ENCODE assay signal across 8 mouse cellular contexts in the genomic region with DNA sequence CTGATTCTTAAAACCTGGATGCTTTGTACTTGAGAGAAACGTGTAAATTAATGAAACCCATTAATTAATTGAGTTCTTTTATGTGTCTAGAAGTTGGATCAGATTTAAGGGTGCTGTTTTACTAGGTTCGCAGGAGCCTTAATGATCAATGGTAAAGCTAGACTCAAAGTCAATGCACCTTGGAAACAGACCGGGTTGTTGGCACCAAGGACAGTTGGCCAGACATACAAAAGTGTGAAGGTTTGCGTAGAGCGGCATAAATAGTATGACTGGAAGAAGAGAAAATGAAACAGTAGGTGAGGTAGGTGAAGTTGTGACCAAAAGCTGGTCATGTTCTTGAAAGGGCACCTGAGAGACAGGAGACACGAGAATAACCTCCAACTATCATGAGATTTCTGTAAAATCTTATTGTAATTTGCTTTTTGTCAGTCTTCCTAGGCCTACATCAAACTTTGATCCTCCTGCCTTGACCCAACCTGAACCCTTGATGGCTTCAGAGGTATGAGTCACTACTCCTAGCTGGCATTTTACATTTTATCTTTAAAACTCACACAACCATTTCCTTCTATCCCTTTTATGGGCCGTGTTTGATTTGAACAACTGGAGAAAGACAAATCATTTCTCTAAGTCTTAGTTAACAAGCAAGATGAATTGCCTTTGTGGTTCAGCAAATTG. TPM values are rescaled to one million over a fixed set of nuclear protein-coding genes. Genes with fewer than 3 reads are reported as not detected.
A peak's percentile ranks its signal among the peaks of the same experiment; 100 is the strongest.
DNase-seq lines count a peak whose midpoint lies in the region; ATAC-seq lines count a peak whose summit lies in the region.

No protein-coding gene starts in this region.

- peak overlapping the region; percentile 93; the same call in 1 of the 2 replicates for H3K9ac ChIP-seq in heart, embryonic 11.5 days (ENCODE audit: low read depth, low read length)
- no peak overlapping the region for H3K9ac ChIP-seq in hindbrain, embryonic 11.5 days (ENCODE audit: low read depth, low read length)

- no peak for DNase-seq in heart, adult 8-10 months (ENCODE audit: low spot score)
- peak; percentile 3 for DNase-seq in brain, adult 2 months (ENCODE audit: low read depth, low spot score)
- DNase-seq in hindbrain, embryonic 11.5 days (ENCODE audit: low spot score), result no peak
- no peak for DNase-seq in midbrain, embryonic 10.5 days (ENCODE audit: low spot score)
- no peak for DNase-seq in spleen, postnatal 14 days (ENCODE audit: low spot score in 2 of 2)

- no peak overlapping the region for H3K27ac ChIP-seq in heart, embryonic 11.5 days (ENCODE audit: low read depth, low read length)
- no peak overlapping the region for H3K27ac ChIP-seq in hindbrain, embryonic 11.5 days (ENCODE audit: low read depth, low read length)
- peak overlapping the region; percentile 99 for H3K27ac ChIP-seq in midbrain, embryonic 10.5 days (replicated peaks)

- peak overlapping the region; percentile 93 for H3K4me3 ChIP-seq in heart, embryonic 11.5 days (ENCODE audit: low read depth, low read length)
- H3K4me3 ChIP-seq in hindbrain, embryonic 11.5 days (ENCODE audit: low read depth, low read length), result no peak overlapping the region; the same call in 1 of the 2 replicates
- H3K4me3 ChIP-seq in midbrain, embryonic 10.5 days, result peak overlapping the region; percentile 93

- H3K9me3 ChIP-seq in heart, embryonic 11.5 days (replicated peaks; ENCODE audit: control insufficient read depth, low read length), result no peaks in the 10 kb centered on the region
- H3K9me3 ChIP-seq in hindbrain, embryonic 11.5 days (ENCODE audit: control insufficient read depth, low read length), result no peaks in the 10 kb centered on the region
- no peaks in the 10 kb centered on the region for H3K9me3 ChIP-seq in midbrain, embryonic 10.5 days (replicated peaks)

- 76% methylated on average over 7 of the region's 7 CpGs for WGBS in heart, embryonic 11.5 days (ENCODE audit: insufficient replicate concordance)
- WGBS in hindbrain, embryonic 11.5 days, result 82% methylated on average over 7 of the region's 7 CpGs
- 85% methylated on average over 7 of the region's 7 CpGs for WGBS in midbrain, embryonic 10.5 days

- no peak for ATAC-seq in heart, embryonic 11.5 days (replicated peaks; ENCODE audit: insufficient number of reproducible peaks, low FRiP score, low TSS enrichment)
- ATAC-seq in hindbrain, embryonic 11.5 days (ENCODE audit: low FRiP score), result no peak
- no peak for ATAC-seq in megakaryocyte progenitor cell, adult 5-6 weeks (replicated peaks; ENCODE audit: poor library complexity)
- ATAC-seq in erythroid progenitor cell, adult 5-6 weeks (replicated peaks; ENCODE audit: low FRiP score, poor library complexity, severe bottlenecking), result no peak

- H3K4me2 ChIP-seq in heart, embryonic 11.5 days, result peak overlapping the region; percentile 88
- H3K4me2 ChIP-seq in hindbrain, embryonic 11.5 days (replicated peaks; ENCODE audit: low read depth, low read length), result peak overlapping the region; percentile 56; the same call in 1 of the 2 replicates

- H3K36me3 ChIP-seq in heart, embryonic 11.5 days (ENCODE audit: control insufficient read depth, insufficient read depth, low read length), result no peaks in the 10 kb centered on the region
- H3K36me3 ChIP-seq in hindbrain, embryonic 11.5 days (ENCODE audit: control insufficient read depth, insufficient read depth, low read length), result no peaks in the 10 kb centered on the region
- peaks cover 3% of the 10 kb centered on the region; the same call in 1 of the 2 replicates for H3K36me3 ChIP-seq in midbrain, embryonic 10.5 days

- no peaks in the 10 kb centered on the region for H3K27me3 ChIP-seq in heart, embryonic 11.5 days (ENCODE audit: control insufficient read depth, insufficient read depth, low read length)
- H3K27me3 ChIP-seq in hindbrain, embryonic 11.5 days (ENCODE audit: control insufficient read depth, insufficient read depth, low read length), result no peaks in the 10 kb centered on the region
- H3K27me3 ChIP-seq in midbrain, embryonic 10.5 days (ENCODE audit: low read depth, poor library complexity, severe bottlenecking), result no peaks in the 10 kb centered on the region

- peaks cover 6% of the 10 kb centered on the region for H3K4me1 ChIP-seq in heart, embryonic 11.5 days (ENCODE audit: control insufficient read depth, insufficient read depth, low read length)
- 0 out of 2 replicates have a peak, but pooled peaks cover 2% of the 10 kb centered on the region for H3K4me1 ChIP-seq in hindbrain, embryonic 11.5 days (replicated peaks; ENCODE audit: control insufficient read depth, insufficient read depth, low read length)
- peaks cover 27% of the 10 kb centered on the region for H3K4me1 ChIP-seq in midbrain, embryonic 10.5 days

RNA-seq across cellular contexts. Expression of gene Smchd1, which starts 1.3 kb away (rescaled TPM):
- 52.3 and 65.9 TPM in 2 replicates for polyA plus RNA-seq in heart, embryonic 11.5 days (2014; fragmentation: Nextera tagmentation; extraction: Ambion mirVana)
- 10 to 100 TPM; 15.6 to 17.2 (median 16.4) TPM for total RNA-seq in heart, adult 8-10 months (2022)
- polyA plus RNA-seq in hindbrain, embryonic 11.5 days (2014; fragmentation: Nextera tagmentation; extraction: Ambion mirVana), result 70.9 and 91.1 TPM in 2 replicates
- 71.1 and 72.8 TPM in 2 replicates for polyA plus RNA-seq in midbrain, embryonic 10.5 days (2016; fragmentation: Nextera tagmentation; extraction: Ambion mirVana)
- 162 and 180 TPM in 2 replicates for total RNA-seq in megakaryocyte progenitor cell, adult 5-6 weeks (2015)
- 196 and 241 TPM in 2 replicates for total RNA-seq in megakaryocyte progenitor cell, adult 5-6 weeks (2017)
- total RNA-seq in erythroid progenitor cell, adult 5-6 weeks (2015; ENCODE audit: low replicate concordance), result 152 and 306 TPM in 2 replicates
- 174 and 214 TPM in 2 replicates for total RNA-seq in erythroid progenitor cell, adult 5-6 weeks (2017; ENCODE audit: low replicate concordance)

RNA-seq across cellular contexts. Expression of gene Gm4707, which starts 16.8 kb away (rescaled TPM):
- 2.9 and 4.2 TPM in 2 replicates for polyA plus RNA-seq in heart, embryonic 11.5 days (2014; fragmentation: Nextera tagmentation; extraction: Ambion mirVana)
- total RNA-seq in heart, adult 8-10 months (2022), result 1 to 10 TPM in 1 of 4 experiments, under 1 TPM in 3; 0.75 to 1.2 (median 0.94) TPM
- 2.0 and 3.5 TPM in 2 replicates for polyA plus RNA-seq in hindbrain, embryonic 11.5 days (2014; fragmentation: Nextera tagmentation; extraction: Ambion mirVana)
- 4.8 and 4.9 TPM in 2 replicates for polyA plus RNA-seq in midbrain, embryonic 10.5 days (2016; fragmentation: Nextera tagmentation; extraction: Ambion mirVana)
- 2.4 and 4.3 TPM in 2 replicates for total RNA-seq in megakaryocyte progenitor cell, adult 5-6 weeks (2015)
- 3.0 and 4.0 TPM in 2 replicates for total RNA-seq in megakaryocyte progenitor cell, adult 5-6 weeks (2017)
- 5.4 and 6.5 TPM in 2 replicates for total RNA-seq in erythroid progenitor cell, adult 5-6 weeks (2015; ENCODE audit: low replicate concordance)
- 11.9 and 15.3 TPM in 2 replicates for total RNA-seq in erythroid progenitor cell, adult 5-6 weeks (2017; ENCODE audit: low replicate concordance)

RNA-seq across cellular contexts. Expression of gene Ndc80, which starts 50.2 kb away (rescaled TPM):
- polyA plus RNA-seq in heart, embryonic 11.5 days (2014; fragmentation: Nextera tagmentation; extraction: Ambion mirVana), result 41.2 and 42.8 TPM in 2 replicates
- under 1 TPM in 3 of 4 experiments, not detected in 1; 0.31 to 0.78 (median 0.33) TPM for total RNA-seq in heart, adult 8-10 months (2022)
- polyA plus RNA-seq in hindbrain, embryonic 11.5 days (2014; fragmentation: Nextera tagmentation; extraction: Ambion mirVana), result 50.8 and 54.8 TPM in 2 replicates
- polyA plus RNA-seq in midbrain, embryonic 10.5 days (2016; fragmentation: Nextera tagmentation; extraction: Ambion mirVana), result 65.6 and 66.2 TPM in 2 replicates
- 51.2 and 57.3 TPM in 2 replicates for total RNA-seq in megakaryocyte progenitor cell, adult 5-6 weeks (2015)
- total RNA-seq in megakaryocyte progenitor cell, adult 5-6 weeks (2017), result 75.0 and 91.7 TPM in 2 replicates
- total RNA-seq in erythroid progenitor cell, adult 5-6 weeks (2015; ENCODE audit: low replicate concordance), result 208 and 220 TPM in 2 replicates
- total RNA-seq in erythroid progenitor cell, adult 5-6 weeks (2017; ENCODE audit: low replicate concordance), result 322 and 338 TPM in 2 replicates

Comparison
In these comparisons a context has a peak if more than half of its experiments do, and no peak if none do; other contexts are left out.
1. RNA of gene Smchd1, which starts 1.3 kb away (total RNA-seq): 152 to 306 TPM in erythroid progenitor cell, adult 5-6 weeks and 162 to 241 TPM in megakaryocyte progenitor cell, adult 5-6 weeks; 15.6 to 17.2 TPM in heart, adult 8-10 months; every median in the first group is over 4 times any median in the second.
2. RNA of gene Ndc80, which starts 50.2 kb away (total RNA-seq): 208 to 338 TPM in erythroid progenitor cell, adult 5-6 weeks and 51.2 to 91.7 TPM in megakaryocyte progenitor cell, adult 5-6 weeks; 0.31 to 0.78 TPM in heart, adult 8-10 months; every median in the first group is over 10 times any median in the second.